20 mouse cellular contexts compared by ENCODE assay signal in genomic region chr6:92255346-92255745, GRCm38 (mm10). TPM values are rescaled to one million over a fixed set of nuclear protein-coding genes. Genes with fewer than 3 reads are reported as not detected.
"Had no signal": no experiment of that assay in that cellular context is flagged by ENCODE, and none has a peak within 500 bp of the region (broad histone marks: within the 10 kb centered on the region; RNA-seq: fewer than 3 reads in every experiment).

No protein-coding gene starts in this region.

- H3K36me3 ChIP-seq: limb, embryonic 10.5 days; limb, embryonic 13.5 days; liver, embryonic 12.5 days; liver, embryonic 15.5 days; midbrain, embryonic 12.5 days; midbrain, embryonic 15.5 days; neural tube, embryonic 12.5 days; neural tube, embryonic 15.5 days had no signal

- H3K27me3 ChIP-seq: limb, embryonic 13.5 days; liver, embryonic 12.5 days; liver, embryonic 15.5 days; midbrain, embryonic 12.5 days; midbrain, embryonic 15.5 days; neural tube, embryonic 12.5 days; neural tube, embryonic 15.5 days had no signal

- H3K9ac ChIP-seq: limb, embryonic 13.5 days; liver, embryonic 12.5 days; liver, embryonic 15.5 days; midbrain, embryonic 12.5 days; midbrain, embryonic 15.5 days; neural tube, embryonic 12.5 days; neural tube, embryonic 15.5 days had no signal

- H3K4me2 ChIP-seq: limb, embryonic 13.5 days; liver, embryonic 12.5 days; liver, embryonic 15.5 days; midbrain, embryonic 12.5 days; midbrain, embryonic 15.5 days; neural tube, embryonic 12.5 days; neural tube, embryonic 15.5 days had no signal

- ATAC-seq: liver, embryonic 12.5 days; midbrain, embryonic 15.5 days had no signal

- DNase-seq: kidney, adult 9 months; kidney, postnatal 36 days; liver; lung, adult 18-20 months; right cerebral cortex, adult 18-20 months; right cerebral cortex, postnatal 14 days; right cerebral cortex, postnatal 4 days; thymus, adult 2 months; thymus, postnatal 14 days; thymus, postnatal 4 days had no signal

- H3K4me3 ChIP-seq: limb, embryonic 10.5 days; limb, embryonic 13.5 days; liver, embryonic 12.5 days; liver, embryonic 15.5 days; midbrain, embryonic 12.5 days; midbrain, embryonic 15.5 days; neural tube, embryonic 12.5 days; neural tube, embryonic 15.5 days had no signal

- H3K4me1 ChIP-seq: limb, embryonic 10.5 days; limb, embryonic 13.5 days; midbrain, embryonic 12.5 days; midbrain, embryonic 15.5 days; neural tube, embryonic 12.5 days; neural tube, embryonic 15.5 days had no signal

- H3K27ac ChIP-seq: limb, embryonic 10.5 days; limb, embryonic 13.5 days; liver, embryonic 12.5 days; liver, embryonic 15.5 days; macrophage; midbrain, embryonic 12.5 days; midbrain, embryonic 15.5 days; neural tube, embryonic 12.5 days; neural tube, embryonic 15.5 days; stomach, postnatal 0 days had no signal

- H3K9me3 ChIP-seq: limb, embryonic 10.5 days; midbrain, embryonic 12.5 days; midbrain, embryonic 15.5 days had no signal

RNA-seq across cellular contexts. Expression of gene Trh, which starts 10.9 kb away (rescaled TPM):
- polyA plus RNA-seq: limb, embryonic 10.5 days; limb, embryonic 13.5 days; liver, embryonic 12.5 days; liver, embryonic 15.5 days; macrophage had no signal
